8 mouse cellular contexts compared by ENCODE assay signal in the genomic region with DNA sequence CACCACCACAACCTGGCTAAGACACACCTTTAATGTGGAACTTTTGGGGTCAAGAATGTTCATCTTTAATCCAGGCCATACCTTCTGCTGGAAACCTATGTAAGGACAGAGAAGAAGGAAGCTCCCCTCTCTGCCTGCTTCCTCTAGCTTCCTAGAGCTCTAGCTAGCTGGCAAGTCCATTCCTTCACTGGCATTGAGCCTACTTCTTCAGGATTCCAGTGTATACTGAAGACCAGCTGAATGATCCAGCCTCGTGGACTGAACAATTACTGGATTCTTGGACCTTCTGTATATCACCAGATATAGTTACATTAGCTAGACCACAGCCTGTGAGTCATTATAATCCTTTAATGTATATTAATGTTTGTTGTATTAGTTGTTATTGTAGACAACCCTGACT.
"Had no signal": no experiment of that assay in that cellular context is flagged by ENCODE, and none has a peak within 500 bp of the region (broad histone marks: within the 10 kb centered on the region; RNA-seq: fewer than 3 reads in every experiment).

No protein-coding gene starts in this region.

- DNase-seq: liver, postnatal 0 days; lung, adult 2 months; lung, postnatal 14 days; lung, postnatal 36 days; right cerebral cortex, postnatal 14 days; thymus, adult 18-20 months; thymus, postnatal 14 days; thymus, postnatal 36 days had no signal
